Mouse (Mus musculus): ENCODE measurements at regions not wholly inside any gene's neighbourhood (a gene's known extent, or its start where the extent isn't known, plus 50 kb on each side); places are given as distances from the start of the nearest gene placed in this dataset.

GRCm38 (mm10) chr11:22608945-22609344 lies 97.1 kb downstream of the Tmem17 start:
- H3K9ac ChIP-seq (ENCODE audit: low read length): no peak overlapping the region
- peaks cover 15% of the 10 kb centered on the region for H3K4me1 ChIP-seq (replicated peaks; ENCODE audit: control insufficient read depth, insufficient read depth, low read length)
- no peaks in the 10 kb centered on the region for H3K36me3 ChIP-seq (ENCODE audit: control insufficient read depth, insufficient read depth, low read length)
- H3K27me3 ChIP-seq (ENCODE audit: control insufficient read depth, insufficient read depth, low read depth, low read length): no peaks in the 10 kb centered on the region
- no peak for ATAC-seq (ENCODE audit: low read depth)
- H3K4me3 ChIP-seq (ENCODE audit: low read length): no peak overlapping the region
- H3K27ac ChIP-seq (ENCODE audit: low read length): no peak overlapping the region
- H3K9me3 ChIP-seq (ENCODE audit: control insufficient read depth, low read length): no peaks in the 10 kb centered on the region
- no peak overlapping the region for H3K4me2 ChIP-seq (ENCODE audit: low read depth, low read length)

DNA sequence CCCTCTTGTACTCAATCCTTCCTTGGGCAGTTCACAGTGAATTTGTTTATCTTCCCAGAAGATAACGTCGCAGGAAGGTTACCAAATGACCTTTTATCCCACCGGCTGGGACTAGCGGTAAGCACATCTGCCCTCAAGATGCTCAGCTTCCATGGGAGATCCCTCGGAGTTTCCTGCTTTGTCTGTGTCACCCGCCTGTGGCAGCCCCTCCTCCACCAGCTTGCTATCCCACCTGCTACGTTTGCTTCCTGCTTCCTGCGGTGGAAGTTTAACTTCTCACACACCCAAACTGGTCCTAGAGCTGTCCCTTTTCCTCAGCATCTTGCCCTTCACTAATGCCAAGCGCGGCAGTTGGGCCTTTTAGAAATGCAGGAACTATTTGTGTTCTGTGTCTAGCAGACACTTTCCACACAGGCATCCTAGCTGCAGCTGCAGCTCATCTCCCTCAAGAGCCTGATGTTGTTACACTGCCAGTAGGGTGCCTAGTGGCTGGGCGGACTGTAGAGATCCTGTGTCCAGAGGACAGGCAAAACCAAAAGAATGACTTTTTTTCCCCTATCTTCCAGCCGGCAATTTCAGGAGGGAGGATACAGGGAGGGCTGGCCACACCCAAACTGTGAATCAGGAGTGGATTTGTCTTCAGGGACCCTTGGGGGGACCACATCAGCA lies 98.7 kb downstream of the Tmem17 start:
- WGBS: 7% methylated on average over 12 of the region's 12 CpGs
- Histone ChIP-seq H3K9me3 (ENCODE audit: control insufficient read depth, low read length) (no peaks in the 10 kb centered on the region), H3K27ac (ENCODE audit: low read length) (peak overlapping the region; percentile 58), H3K4me2 (ENCODE audit: low read depth, low read length) (peak overlapping the region; percentile 9; the same call in 1 of the 2 replicates), H3K27me3 (ENCODE audit: control insufficient read depth, insufficient read depth, low read depth, low read length) (no peaks in the 10 kb centered on the region), H3K4me3 (ENCODE audit: low read length) (no peak overlapping the region), H3K4me1 (replicated peaks; ENCODE audit: control insufficient read depth, insufficient read depth, low read length) (peaks cover 15% of the 10 kb centered on the region), H3K9ac (ENCODE audit: low read length) (peak overlapping the region; percentile 35; the same call in 1 of the 2 replicates), H3K36me3 (ENCODE audit: control insufficient read depth, insufficient read depth, low read length) (no peaks in the 10 kb centered on the region)
- peak; percentile 55 for ATAC-seq (ENCODE audit: low read depth)

DNA sequence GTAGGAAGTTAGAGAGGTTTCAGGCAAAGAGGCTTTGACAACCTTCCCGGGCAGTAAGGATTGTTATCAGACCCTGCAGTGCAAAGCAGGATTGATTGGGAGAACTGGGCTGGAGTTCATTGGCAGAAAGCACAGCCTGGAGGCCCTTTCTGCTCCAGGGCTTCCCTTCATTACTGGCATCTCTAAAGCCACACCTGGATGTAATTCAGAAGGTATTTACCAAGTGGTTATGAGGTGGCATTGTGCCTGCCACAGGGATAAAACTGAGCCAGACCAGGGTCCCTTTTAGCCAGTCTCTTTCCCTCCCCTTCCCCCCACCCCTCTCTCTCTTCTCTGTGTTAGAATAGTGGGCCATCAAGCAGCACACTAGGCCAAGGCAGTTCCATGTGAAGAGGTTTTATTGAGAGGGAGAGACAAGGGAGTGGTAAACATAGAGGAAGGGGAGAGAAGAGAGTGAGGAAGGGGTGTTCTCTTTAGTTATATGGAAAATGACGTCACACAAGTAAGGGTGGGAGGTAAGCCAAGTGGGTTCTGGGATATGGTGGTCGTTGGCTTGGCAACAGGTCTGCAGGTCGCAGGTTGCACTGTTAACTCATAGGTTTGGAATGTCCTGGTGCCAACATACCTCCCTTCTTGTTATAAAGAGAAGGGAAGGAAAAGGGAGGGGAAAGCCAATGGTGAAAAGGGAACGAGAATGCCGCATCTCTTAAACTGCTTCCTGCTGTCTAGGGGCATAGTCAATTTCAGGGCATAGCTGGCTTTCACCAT lies 99.4 kb downstream of the Tmem17 start:
- 29% methylated on average over 6 of the region's 6 CpGs for WGBS
- H3K27me3 ChIP-seq (ENCODE audit: control insufficient read depth, insufficient read depth, low read depth, low read length): no peaks in the 10 kb centered on the region
- H3K9me3 ChIP-seq (ENCODE audit: control insufficient read depth, low read length): no peaks in the 10 kb centered on the region
- no peak overlapping the region for H3K4me3 ChIP-seq (ENCODE audit: low read length)
- H3K27ac ChIP-seq (ENCODE audit: low read length): peak overlapping the region; percentile 58
- H3K9ac ChIP-seq (ENCODE audit: low read length): peak overlapping the region; percentile 35; the same call in 1 of the 2 replicates
- no peak overlapping the region for H3K4me2 ChIP-seq (ENCODE audit: low read depth, low read length)
- peaks cover 15% of the 10 kb centered on the region for H3K4me1 ChIP-seq (replicated peaks; ENCODE audit: control insufficient read depth, insufficient read depth, low read length)
- H3K36me3 ChIP-seq (ENCODE audit: control insufficient read depth, insufficient read depth, low read length): no peaks in the 10 kb centered on the region
- ATAC-seq (ENCODE audit: low read depth): peak; percentile 62

DNA sequence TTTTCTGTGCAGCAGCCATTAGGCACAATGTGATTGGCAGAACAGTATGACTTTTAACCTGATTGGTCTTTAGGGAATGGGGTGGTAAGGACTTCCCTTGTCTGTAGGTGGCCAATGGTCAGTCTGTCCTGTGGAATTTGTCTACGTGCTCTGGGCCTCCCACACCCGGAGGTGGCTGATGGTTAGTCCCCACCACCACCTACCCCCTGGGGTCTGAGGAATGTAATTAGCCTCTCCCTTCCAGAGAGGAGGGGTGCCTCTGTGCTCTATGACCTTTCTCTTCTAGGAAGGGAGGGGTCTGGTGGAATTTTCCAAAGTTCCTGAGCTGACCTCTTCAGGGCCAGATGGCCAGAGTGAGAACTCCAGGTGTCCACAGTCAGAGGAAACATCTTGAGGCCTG lies 101.6 kb downstream of the Tmem17 start:
- H3K27me3 ChIP-seq (ENCODE audit: control insufficient read depth, insufficient read depth, low read depth, low read length): no peaks in the 10 kb centered on the region
- H3K4me1 ChIP-seq (replicated peaks; ENCODE audit: control insufficient read depth, insufficient read depth, low read length): peaks cover 23% of the 10 kb centered on the region
- no peaks in the 10 kb centered on the region for H3K9me3 ChIP-seq (ENCODE audit: control insufficient read depth, low read length)
- no peaks in the 10 kb centered on the region for H3K36me3 ChIP-seq (ENCODE audit: control insufficient read depth, insufficient read depth, low read length)
- no peak overlapping the region for H3K9ac ChIP-seq (ENCODE audit: low read length)
- WGBS: 72% methylated on average over 2 of the region's 2 CpGs
- ATAC-seq (ENCODE audit: low read depth): no peak
- no peak overlapping the region for H3K27ac ChIP-seq (ENCODE audit: low read length)
- H3K4me3 ChIP-seq (ENCODE audit: low read length): no peak overlapping the region
- H3K4me2 ChIP-seq (ENCODE audit: low read depth, low read length): no peak overlapping the region

DNA sequence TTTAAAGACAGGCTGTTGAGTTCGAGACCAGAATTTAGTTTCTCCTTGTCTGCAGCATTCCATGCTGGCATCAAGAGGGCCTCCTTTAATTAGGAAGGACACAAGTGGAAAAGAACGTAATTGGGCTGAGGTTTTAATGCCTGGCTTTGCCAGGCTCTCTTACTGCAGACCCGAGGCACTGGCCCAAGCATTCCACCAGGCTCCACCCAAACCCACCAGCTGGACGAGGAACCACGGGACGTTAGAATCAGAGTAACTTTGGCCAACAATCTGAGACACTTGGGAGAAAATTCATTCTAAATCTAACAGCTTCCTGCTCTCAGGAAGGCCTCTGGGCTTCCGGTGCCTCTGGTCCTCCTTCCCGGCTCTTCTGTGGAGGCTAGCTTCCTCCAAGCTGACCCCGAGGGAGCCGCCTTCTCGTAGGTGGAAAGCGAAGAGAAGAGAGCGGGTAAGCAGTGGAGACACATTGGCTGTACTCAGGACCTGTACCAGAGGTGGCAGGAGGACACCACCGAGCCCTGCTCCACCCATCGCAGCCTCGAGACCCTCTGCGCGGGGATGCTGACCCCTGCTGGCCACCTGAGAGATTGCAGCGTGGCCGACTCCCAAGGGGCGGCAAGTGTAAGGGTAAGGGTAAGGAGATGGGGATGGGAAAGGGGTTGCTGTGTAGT lies 105.5 kb downstream of the Tmem17 start:
- peaks cover 10% of the 10 kb centered on the region for H3K4me1 ChIP-seq (replicated peaks; ENCODE audit: control insufficient read depth, insufficient read depth, low read length)
- H3K9ac ChIP-seq (ENCODE audit: low read length): peak overlapping the region; percentile 62
- H3K4me3 ChIP-seq (ENCODE audit: low read length): peak overlapping the region; percentile 43
- H3K27me3 ChIP-seq (ENCODE audit: control insufficient read depth, insufficient read depth, low read depth, low read length): no peaks in the 10 kb centered on the region
- no peaks in the 10 kb centered on the region for H3K9me3 ChIP-seq (ENCODE audit: control insufficient read depth, low read length)
- 7% methylated on average over 21 of the region's 21 CpGs for WGBS
- H3K27ac ChIP-seq (ENCODE audit: low read length): peak overlapping the region; percentile 53
- peak; percentile 77 for ATAC-seq (ENCODE audit: low read depth)
- peak overlapping the region; percentile 60 for H3K4me2 ChIP-seq (ENCODE audit: low read depth, low read length)
- no peaks in the 10 kb centered on the region for H3K36me3 ChIP-seq (ENCODE audit: control insufficient read depth, insufficient read depth, low read length)

DNA sequence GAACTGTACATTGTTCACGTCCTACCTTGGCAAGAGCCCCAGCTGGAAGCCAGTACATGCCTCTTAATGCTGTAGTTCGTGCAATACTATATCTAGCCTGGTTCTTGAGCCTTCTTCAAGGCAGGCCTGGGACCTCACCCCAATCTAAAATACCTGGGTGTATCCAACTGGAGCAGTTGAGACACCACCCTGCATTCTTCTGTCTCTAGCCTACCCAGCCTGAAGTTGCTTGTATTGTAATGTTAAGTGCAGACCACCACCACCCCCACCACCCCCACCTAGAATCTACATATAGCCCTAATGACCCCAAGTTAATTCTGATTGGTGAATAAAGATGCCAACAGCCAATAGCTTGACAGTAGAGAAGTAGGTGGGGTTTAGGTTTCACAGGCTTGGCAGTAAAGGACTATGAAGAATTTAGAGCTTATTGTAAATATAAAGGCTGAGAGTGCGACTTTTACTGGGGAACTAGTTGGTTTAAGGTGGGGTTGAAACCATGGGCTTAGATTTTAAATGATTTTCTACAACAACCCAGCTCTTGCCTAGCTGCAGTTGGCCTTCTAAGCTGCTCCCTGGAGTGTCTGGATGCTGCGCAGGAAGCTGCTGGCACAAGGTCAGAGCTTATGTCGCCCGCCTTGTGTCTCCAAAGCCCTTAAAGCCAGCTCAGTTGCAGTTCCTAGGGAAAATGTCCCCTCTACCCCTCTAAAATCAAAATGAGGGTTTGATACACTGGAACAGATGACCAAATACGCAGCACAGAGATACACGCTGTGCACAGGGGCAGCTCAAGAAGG lies 109.2 kb downstream of the Tmem17 start:
- peaks cover 14% of the 10 kb centered on the region for H3K4me1 ChIP-seq (replicated peaks; ENCODE audit: control insufficient read depth, insufficient read depth, low read length)
- H3K9me3 ChIP-seq (ENCODE audit: control insufficient read depth, low read length): no peaks in the 10 kb centered on the region
- peak overlapping the region; percentile 92 for H3K27ac ChIP-seq (ENCODE audit: low read length)
- no peak overlapping the region for H3K4me3 ChIP-seq (ENCODE audit: low read length)
- H3K4me2 ChIP-seq (ENCODE audit: low read depth, low read length): no peak overlapping the region
- H3K36me3 ChIP-seq (ENCODE audit: control insufficient read depth, insufficient read depth, low read length): no peaks in the 10 kb centered on the region
- 58% methylated on average over 8 of the region's 8 CpGs for WGBS
- no peak overlapping the region for H3K9ac ChIP-seq (ENCODE audit: low read length)
- ATAC-seq (ENCODE audit: low read depth): peak; percentile 74
- H3K27me3 ChIP-seq (ENCODE audit: control insufficient read depth, insufficient read depth, low read depth, low read length): no peaks in the 10 kb centered on the region

GRCm38 (mm10) chr11:22621868-22622267 lies 110.0 kb downstream of the Tmem17 start:
- no peaks in the 10 kb centered on the region for H3K9me3 ChIP-seq (ENCODE audit: control insufficient read depth, low read length)
- H3K27me3 ChIP-seq (ENCODE audit: control insufficient read depth, insufficient read depth, low read depth, low read length): no peaks in the 10 kb centered on the region
- H3K4me1 ChIP-seq (replicated peaks; ENCODE audit: control insufficient read depth, insufficient read depth, low read length): peaks cover 11% of the 10 kb centered on the region
- H3K27ac ChIP-seq (ENCODE audit: low read length): peak overlapping the region; percentile 92
- H3K9ac ChIP-seq (ENCODE audit: low read length): no peak overlapping the region
- no peak overlapping the region for H3K4me2 ChIP-seq (ENCODE audit: low read depth, low read length)
- 35% methylated on average over 6 of the region's 6 CpGs for WGBS
- no peaks in the 10 kb centered on the region for H3K36me3 ChIP-seq (ENCODE audit: control insufficient read depth, insufficient read depth, low read length)
- no peak overlapping the region for H3K4me3 ChIP-seq (ENCODE audit: low read length)
- peak; percentile 75 for ATAC-seq (ENCODE audit: low read depth)

DNA sequence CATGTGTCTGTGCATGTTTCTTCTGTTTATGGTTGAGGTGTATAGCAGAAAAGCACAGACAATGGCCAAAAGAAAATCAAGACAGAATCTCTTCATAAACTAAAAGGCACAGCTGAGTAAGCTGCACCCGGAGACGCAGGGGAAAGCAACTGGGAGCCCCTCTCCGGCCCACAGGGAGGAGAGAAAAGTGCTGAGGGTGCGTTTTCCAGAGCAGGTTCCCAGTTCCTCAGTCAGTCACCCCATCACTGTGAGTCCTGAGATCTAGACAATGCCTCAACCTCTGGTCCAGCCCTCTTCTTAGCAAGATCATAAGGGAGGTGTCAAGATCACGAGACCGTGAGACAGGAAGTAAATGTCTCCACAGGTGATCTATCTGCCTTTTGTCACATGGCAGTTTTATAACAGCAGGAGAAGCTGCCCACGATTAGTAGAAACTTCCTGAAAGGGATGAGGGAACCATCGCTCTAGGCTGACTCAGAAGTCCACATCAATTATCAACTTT lies 110.7 kb downstream of the Tmem17 start:
- Histone ChIP-seq H3K27ac (ENCODE audit: low read length) (peak overlapping the region; percentile 88), H3K4me1 (replicated peaks; ENCODE audit: control insufficient read depth, insufficient read depth, low read length) (peaks cover 7% of the 10 kb centered on the region; the same call in 1 of the 2 replicates), H3K9me3 (ENCODE audit: control insufficient read depth, low read length) (no peaks in the 10 kb centered on the region), H3K4me3 (ENCODE audit: low read length) (no peak overlapping the region), H3K27me3 (ENCODE audit: control insufficient read depth, insufficient read depth, low read depth, low read length) (no peaks in the 10 kb centered on the region), H3K9ac (ENCODE audit: low read length) (no peak overlapping the region), H3K36me3 (ENCODE audit: control insufficient read depth, insufficient read depth, low read length) (no peaks in the 10 kb centered on the region), H3K4me2 (ENCODE audit: low read depth, low read length) (no peak overlapping the region)
- ATAC-seq (ENCODE audit: low read depth): no peak
- WGBS: 34% methylated on average over 8 of the region's 8 CpGs
